Mouse (Mus musculus): Measurements from ENCODE around the gene Gm17655. TPM values are rescaled to one million over a fixed set of nuclear protein-coding genes. Genes with fewer than 3 reads are reported as not detected.
A peak's percentile ranks its signal among the peaks of the same experiment; 100 is the strongest.

Gene Gm17655
- polyA plus RNA-seq, 1 experiment from 2014 or later: 4.6 TPM

DNA sequence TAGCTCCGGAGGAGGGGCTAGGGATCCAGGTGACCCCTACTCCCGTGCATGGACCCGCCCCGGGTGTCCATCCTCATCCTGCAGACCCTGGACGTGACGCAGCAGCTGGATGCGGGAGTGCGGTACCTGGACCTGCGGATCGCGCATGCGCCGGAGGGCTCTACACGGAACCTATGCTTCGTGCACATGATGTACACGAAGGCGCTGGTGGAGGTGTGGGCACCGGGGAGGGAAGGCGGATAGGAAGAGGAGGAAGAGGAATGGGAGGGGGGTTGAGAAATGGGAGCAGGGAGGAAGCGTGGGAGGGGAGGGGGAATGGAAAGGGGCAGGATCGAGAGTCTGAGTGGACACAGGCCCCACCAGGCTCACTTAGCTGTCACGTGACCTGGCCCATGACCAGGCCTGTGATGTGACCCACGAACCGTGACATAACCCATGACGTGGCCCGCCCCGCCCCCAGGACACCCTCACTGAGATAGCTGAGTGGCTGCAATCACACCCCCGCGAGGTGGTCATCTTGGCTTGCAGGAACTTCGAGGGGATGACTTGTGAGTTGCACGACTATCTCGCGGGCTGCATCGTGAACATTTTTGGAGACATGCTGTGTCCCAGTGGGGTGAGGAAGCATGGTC, 29.5 kb upstream of the Gm17655 start:
- WGBS: 15% methylated on average over 34 of the region's 34 CpGs
- Histone ChIP-seq H3K9ac (no peak overlapping the region), H3K4me2 (peak overlapping the region; percentile 83)

GRCm38 (mm10) chr5:110100921-110101631, 28.8 kb upstream of the Gm17655 start:
- peak overlapping the region; percentile 83 for H3K4me2 ChIP-seq
- no peaks in the 10 kb centered on the region for H3K9me3 ChIP-seq
- H3K27ac ChIP-seq: no peak overlapping the region
- H3K9ac ChIP-seq: 0 out of 2 replicates have a peak overlapping the region, but pooled peaks have one; percentile 12
- H3K27me3 ChIP-seq (replicated peaks): no peaks in the 10 kb centered on the region
- peaks cover 17% of the 10 kb centered on the region for H3K4me1 ChIP-seq
- H3K36me3 ChIP-seq: peaks cover 31% of the 10 kb centered on the region
- 1% methylated on average over 33 of the region's 37 CpGs for WGBS
- peak; percentile 9; the same call in 1 of the 2 replicates for ATAC-seq (ENCODE audit: insufficient read depth, low FRiP score, low read depth)
- peak overlapping the region; percentile 37 for H3K4me3 ChIP-seq (replicated peaks)

More for the DNA sequence above, 29.5 kb upstream of the Gm17655 start:
- H3K4me1 ChIP-seq: peaks cover 22% of the 10 kb centered on the region
- peaks cover 34% of the 10 kb centered on the region for H3K36me3 ChIP-seq
- ATAC-seq (ENCODE audit: insufficient read depth, low FRiP score, low read depth): 0 out of 2 replicates have a peak, but pooled peaks have one; percentile 8
- no peaks in the 10 kb centered on the region for H3K27me3 ChIP-seq (replicated peaks)
- no peak overlapping the region for H3K27ac ChIP-seq
- peak overlapping the region; percentile 37 for H3K4me3 ChIP-seq (replicated peaks)
- no peaks in the 10 kb centered on the region for H3K9me3 ChIP-seq

DNA sequence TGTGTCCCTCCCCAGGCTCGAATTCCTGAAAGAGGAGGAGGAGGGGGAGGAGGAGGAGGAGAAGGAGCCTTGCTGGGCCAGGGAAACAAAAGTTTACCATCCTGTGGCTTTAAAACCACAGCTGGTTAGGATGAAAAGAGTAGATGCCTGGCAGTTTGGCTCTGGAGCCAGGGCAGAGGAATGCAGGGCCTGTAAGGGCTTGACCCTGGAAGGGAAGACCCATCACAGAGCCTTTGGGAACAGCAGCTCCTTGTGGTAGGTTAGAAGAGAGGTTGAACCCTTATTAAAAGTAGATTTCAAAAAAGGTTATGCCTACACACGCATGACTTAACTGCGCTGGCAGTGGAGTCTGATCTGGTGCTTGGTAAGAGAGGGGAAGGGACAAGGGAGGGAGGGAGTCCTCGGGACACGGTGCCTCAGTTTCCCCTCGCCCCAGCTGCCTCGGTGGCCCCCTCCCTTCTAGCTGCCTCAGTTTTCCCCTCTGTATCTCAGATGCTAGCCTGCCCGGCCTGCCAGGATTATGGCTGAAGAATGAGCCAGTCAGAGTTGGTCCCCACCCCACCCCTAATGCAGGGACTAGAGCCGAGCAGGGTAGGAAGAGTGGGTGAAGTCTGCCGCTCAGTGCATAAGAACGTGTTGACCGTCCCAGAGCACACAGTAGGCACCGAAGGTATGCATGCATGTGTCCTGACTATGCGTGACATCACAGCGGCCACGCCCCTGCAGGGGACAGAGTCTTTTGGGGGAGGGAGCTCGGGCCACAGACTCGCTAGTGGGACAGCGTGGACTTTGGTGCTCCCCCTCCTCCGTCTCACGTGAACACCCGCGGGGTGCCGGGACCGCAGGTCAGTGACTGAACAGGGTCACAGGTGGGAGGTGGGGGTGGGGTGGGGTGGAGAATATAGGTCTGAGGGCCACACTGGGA, 27.6 kb upstream of the Gm17655 start, which contains the start of gene Plcxd1:
Plcxd1 (plus strand) TSS at position 314 of the 925 bp plus-strand sequence.
- Histone ChIP-seq H3K36me3 (peaks cover 19% of the 10 kb centered on the region), H3K4me1 (peaks cover 17% of the 10 kb centered on the region), H3K27me3 (replicated peaks) (no peaks in the 10 kb centered on the region), H3K9me3 (no peaks in the 10 kb centered on the region), H3K9ac (no peak within 1 kb of the TSS), H3K27ac (no peak within 1 kb of the TSS; the same call in 1 of the 2 replicates), H3K4me2 (peak within 1 kb of the TSS; percentile 83), H3K4me3 (replicated peaks) (peak within 1 kb of the TSS; percentile 37; the same call in 1 of the 2 replicates)
- 11% methylated on average over 25 of the region's 25 CpGs for WGBS
- ATAC-seq (ENCODE audit: insufficient read depth, low FRiP score, low read depth): peak; percentile 9; the same call in 1 of the 2 replicates

DNA sequence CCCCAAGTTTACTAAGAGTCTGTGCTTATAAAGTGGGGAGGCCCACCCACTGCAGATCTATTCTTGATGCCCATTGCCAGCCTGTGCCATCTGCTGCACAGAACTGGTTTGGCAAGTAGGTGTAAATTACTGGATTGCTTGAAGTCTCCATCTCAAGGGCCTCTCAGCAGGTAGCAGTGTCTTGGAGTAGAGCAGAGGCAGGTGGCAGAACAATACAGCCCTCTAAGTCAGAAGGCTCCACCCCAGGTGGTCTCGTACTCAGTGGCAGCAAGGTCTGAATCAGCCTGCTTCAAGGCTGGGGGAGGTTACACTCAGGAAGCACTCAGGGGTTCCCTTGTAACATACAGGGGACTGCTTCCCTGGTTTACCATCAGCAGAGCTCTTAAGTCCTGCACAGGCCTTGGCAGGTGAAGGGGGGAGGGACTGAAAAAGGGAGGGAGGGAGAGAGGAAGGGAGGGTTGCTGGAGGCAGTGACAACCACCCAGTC, 26.7 kb upstream of the Gm17655 start:
- Histone ChIP-seq H3K27me3 (replicated peaks) (no peaks in the 10 kb centered on the region), H3K9me3 (no peaks in the 10 kb centered on the region), H3K4me1 (peaks cover 17% of the 10 kb centered on the region), H3K36me3 (peaks cover 10% of the 10 kb centered on the region), H3K4me3 (replicated peaks) (no peak overlapping the region), H3K4me2 (no peak overlapping the region), H3K27ac (no peak overlapping the region), H3K9ac (no peak overlapping the region)
- ATAC-seq (ENCODE audit: insufficient read depth, low FRiP score, low read depth): no peak
- WGBS: 41% methylated on average over 1 of the region's 1 CpGs

GRCm38 (mm10) chr5:110094847-110095213, 22.5 kb upstream of the Gm17655 start:
- Histone ChIP-seq H3K27ac (peak overlapping the region; percentile 52), H3K4me3 (replicated peaks) (peak overlapping the region; percentile 54), H3K4me2 (peak overlapping the region; percentile 80), H3K9ac (peak overlapping the region; percentile 17; the same call in 1 of the 2 replicates), H3K4me1 (no peaks in the 10 kb centered on the region), H3K27me3 (replicated peaks) (no peaks in the 10 kb centered on the region), H3K36me3 (no peaks in the 10 kb centered on the region), H3K9me3 (no peaks in the 10 kb centered on the region)
- 1% methylated on average over 4 of the region's 4 CpGs for WGBS
- ATAC-seq (ENCODE audit: insufficient read depth, low FRiP score, low read depth): 0 out of 2 replicates have a peak, but pooled peaks have one; percentile 8

DNA sequence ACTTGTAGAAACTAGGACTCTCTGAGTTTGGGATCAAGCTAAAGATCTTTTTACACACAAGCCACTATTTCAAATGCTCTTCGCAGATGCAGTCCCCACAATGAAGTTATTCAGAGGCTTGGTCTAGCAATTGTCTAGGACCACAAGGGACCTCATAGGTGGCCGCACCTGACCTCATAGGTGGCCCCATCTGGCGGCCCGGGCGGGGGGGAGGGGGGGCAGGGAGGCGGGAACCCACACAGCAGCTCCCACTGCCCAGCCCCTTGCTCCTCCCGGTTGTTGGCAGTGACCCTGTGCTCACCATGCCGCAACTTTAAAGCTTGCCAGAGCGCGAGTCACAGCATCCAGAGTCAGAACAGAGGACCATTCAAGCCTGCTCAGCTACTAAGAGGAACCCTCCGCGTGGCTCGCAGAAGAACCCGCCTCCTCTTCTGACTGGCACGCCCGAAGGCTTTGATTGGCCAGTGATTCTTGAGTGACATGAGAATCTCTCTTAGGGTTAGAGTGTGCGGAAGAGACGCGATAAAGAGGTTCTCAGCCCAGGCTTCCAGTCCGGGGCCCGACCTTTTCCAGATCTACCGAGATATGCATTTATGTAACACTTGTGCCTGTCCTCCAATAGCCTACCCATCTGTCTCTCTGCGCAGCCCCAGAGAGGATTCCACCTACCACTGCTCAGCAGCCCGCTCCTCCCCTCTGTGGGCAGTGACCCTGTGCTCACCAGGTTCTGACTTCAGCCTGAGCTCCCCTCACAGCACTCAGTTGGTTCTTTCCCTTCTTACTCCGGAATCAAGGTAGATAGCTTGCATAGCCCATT, 21.9 kb upstream of the Gm17655 start, which contains the start of gene Gm35315:
Gm35315 (minus strand) TSS at position 391 of the 817 bp plus-strand sequence.
- Histone ChIP-seq H3K4me1 (no peaks in the 10 kb centered on the region), H3K9ac (peak within 1 kb of the TSS; percentile 17; the same call in 1 of the 2 replicates), H3K27me3 (replicated peaks) (no peaks in the 10 kb centered on the region), H3K4me2 (peak within 1 kb of the TSS; percentile 80), H3K9me3 (no peaks in the 10 kb centered on the region), H3K27ac (peak within 1 kb of the TSS; percentile 52), H3K4me3 (replicated peaks) (peak within 1 kb of the TSS; percentile 54), H3K36me3 (no peaks in the 10 kb centered on the region)
- under 1% methylated on average over 24 of the region's 25 CpGs for WGBS
- ATAC-seq (ENCODE audit: insufficient read depth, low FRiP score, low read depth): peak; percentile 97

DNA sequence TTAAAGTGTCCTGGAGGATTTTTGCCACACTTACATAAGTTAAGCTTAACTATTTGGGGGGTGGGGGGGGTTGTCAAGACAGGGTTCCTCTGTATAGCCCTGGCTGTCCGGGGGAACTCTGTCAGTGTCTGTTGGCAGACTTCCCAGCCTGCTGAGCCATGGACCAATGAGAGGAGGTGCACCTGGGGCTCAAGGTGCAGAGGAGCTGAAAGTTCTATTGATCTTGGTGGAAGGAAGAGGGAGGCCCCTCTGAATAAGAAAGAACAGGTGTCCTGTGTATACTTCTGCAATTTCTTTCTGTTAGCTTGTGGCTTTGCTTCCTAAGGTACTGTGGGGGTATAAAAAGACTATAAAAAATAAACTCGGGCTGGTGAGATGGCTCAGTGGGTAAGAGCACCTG, 19.2 kb upstream of the Gm17655 start:
- no peak for ATAC-seq (ENCODE audit: insufficient read depth, low FRiP score, low read depth)
- Histone ChIP-seq H3K27me3 (replicated peaks) (no peaks in the 10 kb centered on the region), H3K4me2 (no peak overlapping the region), H3K9ac (no peak overlapping the region), H3K27ac (no peak overlapping the region), H3K4me3 (replicated peaks) (no peak overlapping the region), H3K9me3 (no peaks in the 10 kb centered on the region), H3K36me3 (no peaks in the 10 kb centered on the region), H3K4me1 (no peaks in the 10 kb centered on the region)
- 57% methylated on average over 2 of the region's 2 CpGs for WGBS

- Histone ChIP-seq H3K4me1 (no peaks in the 10 kb centered on the region), H3K27ac (no peak overlapping the region), H3K27me3 (replicated peaks) (no peaks in the 10 kb centered on the region), H3K9me3 (no peaks in the 10 kb centered on the region), H3K9ac (no peak overlapping the region), H3K4me2 (no peak overlapping the region), H3K4me3 (replicated peaks) (no peak overlapping the region), H3K36me3 (no peaks in the 10 kb centered on the region)
- WGBS: 29% methylated on average over 14 of the region's 14 CpGs
- ATAC-seq (ENCODE audit: insufficient read depth, low FRiP score, low read depth): no peak
These were observed 14.0 kb upstream of the Gm17655 start for GRCm38 (mm10) chr5:110086161-110086866.

GRCm38 (mm10) chr5:110082961-110083360, 10.6 kb upstream of the Gm17655 start:
- Histone ChIP-seq H3K36me3 (no peaks in the 10 kb centered on the region), H3K9me3 (0 out of 2 replicates have a peak, but pooled peaks cover 8% of the 10 kb centered on the region), H3K4me2 (no peak overlapping the region), H3K4me3 (replicated peaks) (no peak overlapping the region), H3K27ac (no peak overlapping the region), H3K4me1 (no peaks in the 10 kb centered on the region), H3K27me3 (replicated peaks) (no peaks in the 10 kb centered on the region), H3K9ac (no peak overlapping the region)
- no peak for ATAC-seq (ENCODE audit: insufficient read depth, low FRiP score, low read depth)
- 79% methylated on average over 4 of the region's 4 CpGs for WGBS

- ATAC-seq (ENCODE audit: insufficient read depth, low FRiP score, low read depth): peak; percentile 99
- H3K27me3 ChIP-seq (replicated peaks): no peaks in the 10 kb centered on the region
These were observed 14.5 kb downstream of the Gm17655 start for GRCm38 (mm10) chr5:110057637-110058408.

More at GRCm38 (mm10) chr5:110057637-110058408, 14.5 kb downstream of the Gm17655 start:
- H3K4me3 ChIP-seq (replicated peaks): peak overlapping the region; percentile 63
- under 1% methylated on average over 19 of the region's 19 CpGs for WGBS
- H3K4me2 ChIP-seq: peak overlapping the region; percentile 54
- H3K9ac ChIP-seq: peak overlapping the region; percentile 41; the same call in 1 of the 2 replicates
- no peaks in the 10 kb centered on the region for H3K9me3 ChIP-seq
- peak overlapping the region; percentile 77 for H3K27ac ChIP-seq
- no peaks in the 10 kb centered on the region for H3K36me3 ChIP-seq
- H3K4me1 ChIP-seq: no peaks in the 10 kb centered on the region

Measured in stomach, embryonic 15.5 days (tissue).